Mouse (Mus musculus) hindbrain, embryonic 14.5 days (tissue): ENCODE measurements around the gene Cgnl1. TPM values are rescaled to one million over a fixed set of nuclear protein-coding genes. Genes with fewer than 3 reads are reported as not detected.
A peak's percentile ranks its signal among the peaks of the same experiment; 100 is the strongest.

ENCODE experiments used
- ATAC-seq: fragments of 200-750 bp; cut with Nextera tagmentation; 2 replicates; pipeline ENCODE4 v1.8.0; 2017; ENCODE audit warnings: moderate number of reproducible peaks, mild to moderate bottlenecking, moderate TSS enrichment, moderate library complexity; ENCODE audit not compliant: low FRiP score
- DNase-seq: peaks from one replicate; pipeline ENCODE4 v3.0.0-alpha.2; 2015; ENCODE audit warnings: low spot score
- H3K27ac ChIP-seq: fragments of 300-500 bp; sonication (generic); 2 replicates; pipeline ENCODE4 v1.5.1; 2014; ENCODE audit warnings: mild to moderate bottlenecking, moderate library complexity
- H3K27me3 ChIP-seq: fragments of 300-500 bp; sonication (generic); 2 replicates; pipeline ENCODE4 v1.6.1; 2014; ENCODE audit warnings: mild to moderate bottlenecking, low read length, mixed read lengths; ENCODE audit not compliant: control insufficient read depth, insufficient read depth
- H3K36me3 ChIP-seq: fragments of 300-500 bp; sonication (generic); replicated peaks from 2 replicates; pipeline ENCODE4 v1.6.1; 2014; ENCODE audit not compliant: control insufficient read depth, insufficient read depth
- H3K4me1 ChIP-seq: fragments of 300-500 bp; sonication (generic); replicated peaks from 2 replicates; pipeline ENCODE4 v1.6.1; 2014; ENCODE audit warnings: antibody characterized with exemption, low read length, mixed read lengths; ENCODE audit not compliant: control insufficient read depth, insufficient read depth
- H3K4me2 ChIP-seq: fragments of 300-500 bp; sonication (generic); replicated peaks from 2 replicates; pipeline ENCODE4 v1.6.1; 2014; ENCODE audit warnings: mild to moderate bottlenecking, moderate library complexity
- H3K4me3 ChIP-seq: fragments of 300-500 bp; sonication (generic); replicated peaks from 2 replicates; pipeline ENCODE4 v1.5.1; 2014; ENCODE audit warnings: mild to moderate bottlenecking, low read length
- H3K9ac ChIP-seq: fragments of 300-500 bp; sonication (generic); 2 replicates; pipeline ENCODE4 v1.6.1; 2014
- H3K9me3 ChIP-seq: fragments of 300-500 bp; sonication (generic); 2 replicates; pipeline ENCODE4 v1.6.1; 2016; ENCODE audit warnings: low read length; ENCODE audit not compliant: control insufficient read depth
- WGBS: fragments of 180-500 bp; shearing (Covaris S2); extraction: QIAGEN DNeasy Blood & Tissue Kit; methylation state at CpG from one replicate; pipeline ENCODE4 v1.1.7; 2014; 5-methylcytosine and 5-hydroxymethylcytosine counted together
- polyA plus RNA-seq: library from polyadenylated mRNA; unstranded; fragments of >200 nt; fragmentation: Nextera tagmentation; extraction: Ambion mirVana; gene quantifications from 2 replicates; pipeline ENCODE4 v1.2.1, GENCODE M21; 2014

Gene Cgnl1
- polyA plus RNA-seq, 1 experiment from 2014 or later = 7.2 TPM

GRCm38 (mm10) chr9:71660540-71660939, 110.9 kb downstream of the Cgnl1 start:
- no peaks in the 10 kb centered on the region for H3K4me1 ChIP-seq
- H3K36me3 ChIP-seq = no peaks in the 10 kb centered on the region
- no peak overlapping the region for H3K4me3 ChIP-seq
- DNase-seq (no peak), ATAC-seq (no peak)
- no peaks in the 10 kb centered on the region for H3K9me3 ChIP-seq
- no peak overlapping the region for H3K9ac ChIP-seq
- no peaks in the 10 kb centered on the region for H3K27me3 ChIP-seq
- H3K4me2 ChIP-seq = no peak overlapping the region
- no peak overlapping the region for H3K27ac ChIP-seq
- 71% methylated on average over 9 of the region's 9 CpGs for WGBS

GRCm38 (mm10) chr9:71659681-71660080, 111.7 kb downstream of the Cgnl1 start:
- Histone ChIP-seq H3K9ac (no peak overlapping the region), H3K4me2 (no peak overlapping the region), H3K27me3 (no peaks in the 10 kb centered on the region), H3K4me3 (no peak overlapping the region), H3K36me3 (no peaks in the 10 kb centered on the region), H3K4me1 (no peaks in the 10 kb centered on the region), H3K9me3 (no peaks in the 10 kb centered on the region), H3K27ac (no peak overlapping the region)
- ATAC-seq (no peak), DNase-seq (no peak)
- 50% methylated on average over 5 of the region's 5 CpGs for WGBS

DNA sequence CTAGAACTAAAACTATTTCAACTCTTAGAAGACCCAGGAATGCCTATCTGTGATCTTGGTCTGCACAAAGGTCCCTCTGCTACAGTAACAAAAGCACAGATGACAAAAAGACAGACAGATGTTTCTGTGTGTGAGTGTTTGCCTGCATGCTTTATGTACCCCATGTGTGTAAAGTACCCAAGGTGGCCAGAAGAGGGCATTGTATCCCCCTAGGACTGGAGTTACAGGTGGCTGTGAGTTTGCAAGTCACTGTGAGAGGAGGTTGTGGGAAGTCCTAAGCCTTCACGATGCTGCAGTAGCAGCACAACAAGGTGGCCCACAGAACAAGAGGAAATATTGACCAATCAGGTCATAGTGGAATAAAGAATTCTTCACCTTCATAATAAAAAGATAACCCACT, 114.2 kb downstream of the Cgnl1 start:
- no peaks in the 10 kb centered on the region for H3K36me3 ChIP-seq
- ATAC-seq (no peak), DNase-seq (no peak)
- no peak overlapping the region for H3K9ac ChIP-seq
- H3K4me2 ChIP-seq = no peak overlapping the region
- no peak overlapping the region for H3K27ac ChIP-seq
- WGBS = 97% methylated on average over 1 of the region's 1 CpGs
- H3K4me1 ChIP-seq = no peaks in the 10 kb centered on the region
- H3K4me3 ChIP-seq = no peak overlapping the region
- H3K9me3 ChIP-seq = no peaks in the 10 kb centered on the region
- no peaks in the 10 kb centered on the region for H3K27me3 ChIP-seq

DNA sequence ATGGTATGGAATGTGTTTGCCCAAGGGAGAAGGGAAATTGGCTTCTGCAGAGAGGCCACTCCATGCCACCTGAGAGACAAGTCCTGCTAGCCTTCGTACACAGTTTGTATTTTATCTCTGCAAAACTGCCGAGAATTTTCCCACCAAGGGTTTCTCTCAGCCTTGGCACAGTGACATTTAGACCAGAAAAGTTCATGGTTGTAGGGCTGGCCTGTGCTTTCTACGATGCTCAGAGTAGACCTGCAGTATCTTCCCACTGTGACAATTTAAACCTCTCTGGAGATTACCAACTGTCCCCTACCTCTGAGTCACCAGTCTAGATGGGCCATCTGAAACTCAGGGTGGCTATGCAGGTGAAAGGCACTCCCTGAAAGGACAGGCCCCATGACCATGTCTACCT, 116.5 kb downstream of the Cgnl1 start:
- no peak overlapping the region for H3K27ac ChIP-seq
- no peak for DNase-seq
- no peaks in the 10 kb centered on the region for H3K9me3 ChIP-seq
- H3K4me3 ChIP-seq = no peak overlapping the region
- no peak for ATAC-seq
- no peak overlapping the region for H3K9ac ChIP-seq
- WGBS = 86% methylated on average over 3 of the region's 3 CpGs
- no peaks in the 10 kb centered on the region for H3K4me1 ChIP-seq
- H3K4me2 ChIP-seq = no peak overlapping the region
- no peaks in the 10 kb centered on the region for H3K27me3 ChIP-seq
- H3K36me3 ChIP-seq = no peaks in the 10 kb centered on the region

DNA sequence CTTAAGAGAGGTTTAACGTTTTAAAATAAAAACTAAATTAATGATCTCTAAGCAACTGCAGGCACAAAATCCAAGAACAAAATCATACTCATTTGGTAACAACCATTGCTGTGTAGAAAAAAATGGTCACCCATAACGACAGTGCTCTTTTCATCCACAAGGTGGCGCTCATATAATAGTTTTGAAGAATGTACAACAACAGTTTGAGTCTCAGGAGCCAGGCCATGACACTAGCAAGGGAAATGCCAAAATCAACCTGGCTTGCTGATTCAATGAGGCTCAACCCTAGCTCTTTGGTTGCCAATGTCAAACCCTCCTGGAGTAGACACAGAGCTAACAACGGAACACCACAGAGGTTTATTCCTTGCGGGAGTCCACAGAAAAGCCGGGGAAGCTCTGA, 125.3 kb downstream of the Cgnl1 start:
- peak; percentile 93 for DNase-seq
- ATAC-seq = no peak
- Histone ChIP-seq H3K9me3 (no peaks in the 10 kb centered on the region), H3K27me3 (no peaks in the 10 kb centered on the region), H3K9ac (no peak overlapping the region), H3K4me2 (no peak overlapping the region), H3K27ac (no peak overlapping the region), H3K36me3 (no peaks in the 10 kb centered on the region), H3K4me3 (no peak overlapping the region), H3K4me1 (no peaks in the 10 kb centered on the region)
- 34% methylated on average over 6 of the region's 6 CpGs for WGBS

DNA sequence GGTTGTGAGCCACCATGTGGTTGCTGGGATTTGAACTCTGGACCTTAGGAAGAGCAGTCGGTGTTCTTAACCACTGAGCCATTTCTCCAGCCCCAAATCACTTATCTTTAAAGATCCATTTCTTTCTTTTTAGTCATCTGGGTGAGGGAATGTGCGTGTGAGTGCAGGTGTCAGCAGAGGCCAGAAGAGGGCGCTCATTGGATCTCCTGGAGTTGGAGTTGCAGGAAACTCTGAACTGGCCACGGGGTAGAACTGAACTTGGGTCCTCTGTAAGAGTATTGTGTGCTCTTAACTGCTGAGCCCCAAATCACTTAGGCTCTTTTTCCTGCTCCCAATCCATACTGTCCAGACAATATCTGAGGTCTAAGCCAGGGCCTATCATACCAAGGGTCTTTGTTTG, 127.8 kb downstream of the Cgnl1 start:
- no peak overlapping the region for H3K4me3 ChIP-seq
- no peak overlapping the region for H3K4me2 ChIP-seq
- no peaks in the 10 kb centered on the region for H3K4me1 ChIP-seq
- no peaks in the 10 kb centered on the region for H3K27me3 ChIP-seq
- ATAC-seq (no peak), DNase-seq (no peak)
- H3K9ac ChIP-seq = no peak overlapping the region
- H3K27ac ChIP-seq = no peak overlapping the region
- no peaks in the 10 kb centered on the region for H3K36me3 ChIP-seq
- WGBS = 96% methylated on average over 4 of the region's 4 CpGs
- no peaks in the 10 kb centered on the region for H3K9me3 ChIP-seq

GRCm38 (mm10) chr9:71642270-71642669, 129.1 kb downstream of the Cgnl1 start:
- Histone ChIP-seq H3K4me2 (no peak overlapping the region), H3K9me3 (no peaks in the 10 kb centered on the region), H3K4me1 (peaks cover 3% of the 10 kb centered on the region; the same call in 1 of the 2 replicates), H3K4me3 (no peak overlapping the region), H3K36me3 (no peaks in the 10 kb centered on the region), H3K27me3 (no peaks in the 10 kb centered on the region), H3K27ac (no peak overlapping the region), H3K9ac (no peak overlapping the region)
- 96% methylated on average over 3 of the region's 3 CpGs for WGBS
- DNase-seq (no peak), ATAC-seq (no peak)

GRCm38 (mm10) chr9:71640361-71640927, 131.0 kb downstream of the Cgnl1 start:
- Histone ChIP-seq H3K4me2 (no peak overlapping the region), H3K4me3 (no peak overlapping the region), H3K27ac (no peak overlapping the region), H3K36me3 (no peaks in the 10 kb centered on the region), H3K9me3 (no peaks in the 10 kb centered on the region), H3K27me3 (no peaks in the 10 kb centered on the region), H3K9ac (no peak overlapping the region), H3K4me1 (peaks cover 16% of the 10 kb centered on the region)
- 74% methylated on average over 4 of the region's 4 CpGs for WGBS
- DNase-seq = no peak
- no peak for ATAC-seq

DNA sequence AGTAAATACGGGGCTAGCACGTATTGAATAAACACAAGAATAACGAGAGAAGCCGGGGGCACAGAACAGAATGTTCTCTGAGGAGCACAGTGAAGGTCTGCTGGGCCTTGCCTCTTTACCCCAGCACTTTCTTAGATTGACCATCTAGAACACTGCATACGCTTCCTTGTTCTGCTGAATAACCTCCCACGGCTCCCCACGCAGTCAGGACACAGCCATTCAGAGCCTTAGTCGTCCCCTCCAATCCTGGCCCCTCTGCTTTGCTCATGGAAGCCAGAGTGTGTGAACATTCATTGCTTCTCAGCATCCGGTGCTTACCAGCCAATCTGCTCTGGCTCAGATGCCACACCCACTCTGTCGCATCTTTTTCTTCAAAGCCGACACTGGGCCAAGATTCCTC, 133.2 kb downstream of the Cgnl1 start:
- Histone ChIP-seq H3K27ac (no peak overlapping the region), H3K9me3 (0 out of 2 replicates have a peak, but pooled peaks cover 6% of the 10 kb centered on the region), H3K4me3 (no peak overlapping the region), H3K4me2 (no peak overlapping the region), H3K9ac (no peak overlapping the region), H3K27me3 (no peaks in the 10 kb centered on the region), H3K4me1 (peaks cover 16% of the 10 kb centered on the region), H3K36me3 (no peaks in the 10 kb centered on the region)
- WGBS = 67% methylated on average over 11 of the region's 11 CpGs
- DNase-seq = no peak
- ATAC-seq = no peak

DNA sequence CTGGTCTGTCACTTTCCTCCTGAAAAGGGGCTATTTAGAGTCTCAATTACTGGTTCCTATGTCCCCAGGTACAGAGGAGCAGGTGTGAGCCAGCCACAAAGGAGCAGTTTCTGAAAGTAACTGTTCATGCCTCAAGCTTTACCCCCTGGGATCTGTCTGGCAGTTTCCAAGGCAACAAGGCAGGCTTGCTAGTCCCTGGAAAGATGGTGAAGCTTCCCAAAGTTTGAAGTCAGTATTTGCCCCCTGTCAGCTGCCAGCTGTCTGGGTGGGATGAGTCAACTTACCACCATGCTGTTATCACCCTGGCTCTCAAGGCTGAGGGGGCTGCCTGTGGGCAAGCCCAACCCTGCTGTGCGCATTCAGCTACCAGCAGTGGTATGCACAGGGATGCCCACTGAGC, 134.5 kb downstream of the Cgnl1 start:
- no peak for DNase-seq
- H3K4me2 ChIP-seq = no peak overlapping the region
- no peak overlapping the region for H3K9ac ChIP-seq
- H3K9me3 ChIP-seq = 0 out of 2 replicates have a peak, but pooled peaks cover 6% of the 10 kb centered on the region
- WGBS = 75% methylated on average over 1 of the region's 1 CpGs
- no peak overlapping the region for H3K27ac ChIP-seq
- ATAC-seq = no peak; the same call in 1 of the 2 replicates
- H3K4me1 ChIP-seq = peaks cover 16% of the 10 kb centered on the region
- no peaks in the 10 kb centered on the region for H3K27me3 ChIP-seq
- H3K4me3 ChIP-seq = no peak overlapping the region
- no peaks in the 10 kb centered on the region for H3K36me3 ChIP-seq
